Mouse (Mus musculus) myocyte (in vitro differentiated cells): ENCODE data around the gene Scpep1. TPM values are rescaled to one million over a fixed set of nuclear protein-coding genes. Genes with fewer than 3 reads are reported as not detected.
"Not testable (repeated sequence)": the region's sequence is repeated elsewhere in the genome, so short reads cannot be mapped to it uniquely, and the experiment has no call there.

ENCODE experiments used
- H3K27me3 ChIP-seq: one replicate; pipeline ENCODE4 v1.6.1; 2011; ENCODE audit not compliant: control insufficient read depth, insufficient read depth, insufficient read length
- H3K36me3 ChIP-seq: one replicate; pipeline ENCODE4 v1.6.1; 2011; ENCODE audit not compliant: control insufficient read depth, insufficient read depth
- H3K4me2 ChIP-seq: one replicate; pipeline ENCODE4 v1.6.1; 2011; ENCODE audit warnings: low read depth, control low read depth
- H3K4me3 ChIP-seq: one replicate; pipeline ENCODE4 v1.5.1; 2011; ENCODE audit warnings: mild to moderate bottlenecking, control low read depth, moderate library complexity
- H3K79me2 ChIP-seq: one replicate; pipeline ENCODE4 v1.6.1; 2011; ENCODE audit not compliant: control insufficient read depth, insufficient read depth
- H3ac ChIP-seq: one replicate; pipeline ENCODE4 v1.6.1; 2011; ENCODE audit not compliant: control insufficient read depth, insufficient read length
- CEBPB ChIP-seq: IDR thresholded peaks from 2 replicates; pipeline ENCODE4 v1.6.1; 2011; ENCODE audit warnings: mild to moderate bottlenecking, moderate library complexity; ENCODE audit not compliant: poor library complexity, insufficient read depth, severe bottlenecking
- E2F4 ChIP-seq: IDR thresholded peaks from one replicate; pipeline ENCODE4 v1.6.1; 2011; ENCODE audit warnings: mild to moderate bottlenecking, control low read depth, moderate library complexity; ENCODE audit not compliant: insufficient read depth
- MAX ChIP-seq: IDR thresholded peaks from one replicate; pipeline ENCODE4 v1.6.1; 2011; ENCODE audit warnings: low read depth, mild to moderate bottlenecking, control low read depth
- MYOD1 ChIP-seq, 3 experiments: IDR thresholded peaks; one replicate each; pipeline ENCODE4 v1.6.1; 2011; ENCODE audit warnings: control low read depth in 2 of 3, low read depth in 2 of 3, mild to moderate bottlenecking in 2 of 3, moderate library complexity in 1 of 3; ENCODE audit not compliant: insufficient read length in 2 of 3, control insufficient read depth in 1 of 3
- MYOG ChIP-seq, 3 experiments: IDR thresholded peaks; one replicate each; pipeline ENCODE4 v1.6.1; 2011; ENCODE audit warnings: control low read depth in 2 of 3, low read depth in 2 of 3, mild to moderate bottlenecking in 2 of 3; ENCODE audit not compliant: insufficient read length in 2 of 3, control insufficient read depth in 1 of 3, insufficient read depth in 1 of 3
- POLR2A ChIP-seq: IDR thresholded peaks from one replicate; pipeline ENCODE4 v1.6.1; 2011; ENCODE audit warnings: low read depth, mild to moderate bottlenecking, control low read depth, moderate library complexity; ENCODE audit not compliant: insufficient read length
- POLR2AphosphoS2 ChIP-seq: IDR thresholded peaks from one replicate; pipeline ENCODE4 v1.6.1; 2011; ENCODE audit warnings: low read depth, control low read depth; ENCODE audit not compliant: insufficient read length
- REST ChIP-seq: IDR thresholded peaks from one replicate; pipeline ENCODE4 v1.6.1; 2011; ENCODE audit warnings: mild to moderate bottlenecking, control low read depth, moderate library complexity; ENCODE audit not compliant: insufficient read depth, insufficient read length
- SRF ChIP-seq: IDR thresholded peaks from one replicate; pipeline ENCODE4 v1.6.1; 2011; ENCODE audit warnings: low read depth; ENCODE audit not compliant: control insufficient read depth, insufficient read length
- TCF12 ChIP-seq: IDR thresholded peaks from one replicate; pipeline ENCODE4 v1.6.1; 2011; ENCODE audit warnings: mild to moderate bottlenecking, control low read depth; ENCODE audit not compliant: poor library complexity, insufficient read depth, severe bottlenecking
- TCF3 ChIP-seq: IDR thresholded peaks from one replicate; pipeline ENCODE4 v1.6.1; 2011; ENCODE audit warnings: low read depth, control low read depth; ENCODE audit not compliant: insufficient read length
- USF1 ChIP-seq: IDR thresholded peaks from one replicate; pipeline ENCODE4 v1.6.1; 2011; ENCODE audit warnings: low read depth, mild to moderate bottlenecking, control low read depth, moderate library complexity
- polyA plus RNA-seq: library from polyadenylated mRNA; unstranded; fragments of >200 nt; fragmentation: generic; extraction: Trizol; gene quantifications from one replicate; pipeline ENCODE4 v1.2.1, GENCODE M21; 2012; ENCODE audit warnings: missing spikeins

Scpep1 gene
- polyA plus RNA-seq, 1 experiment = 172 TPM

GRCm38 (mm10) chr11:88902762-88903161 is 52.5 kb downstream of the Scpep1 start:
- Histone ChIP-seq H3K4me3 (no peak overlapping the region), H3K79me2 (no peaks in the 10 kb centered on the region), H3K4me2 (no peak overlapping the region), H3ac (no peak overlapping the region), H3K27me3 (no peaks in the 10 kb centered on the region), H3K36me3 (no peaks in the 10 kb centered on the region)
- no peak for TF ChIP-seq REST
- TF ChIP-seq TCF12 = peak; percentile 39
- no peak for TF ChIP-seq USF1
- no peak for TF ChIP-seq MAX
- TF ChIP-seq SRF = no peak
- peak in 2 of 3 experiments; percentile 60 to 80 for TF ChIP-seq MYOG (IDR thresholded peaks at IDR 0.05; ENCODE audit: control insufficient read depth in 1 of 3, insufficient read depth in 1 of 3, insufficient read length in 2 of 3, low read depth in 2 of 3)
- TF ChIP-seq E2F4 = no peak
- no peak for TF ChIP-seq TCF3
- TF ChIP-seq POLR2A = no peak
- peak in 2 of 3 experiments; percentile 18 to 70 for TF ChIP-seq MYOD1 (IDR thresholded peaks at IDR 0.05; ENCODE audit: control insufficient read depth in 1 of 3, insufficient read length in 2 of 3, low read depth in 2 of 3)
- TF ChIP-seq POLR2AphosphoS2 = no peak
- no peak for TF ChIP-seq CEBPB

DNA sequence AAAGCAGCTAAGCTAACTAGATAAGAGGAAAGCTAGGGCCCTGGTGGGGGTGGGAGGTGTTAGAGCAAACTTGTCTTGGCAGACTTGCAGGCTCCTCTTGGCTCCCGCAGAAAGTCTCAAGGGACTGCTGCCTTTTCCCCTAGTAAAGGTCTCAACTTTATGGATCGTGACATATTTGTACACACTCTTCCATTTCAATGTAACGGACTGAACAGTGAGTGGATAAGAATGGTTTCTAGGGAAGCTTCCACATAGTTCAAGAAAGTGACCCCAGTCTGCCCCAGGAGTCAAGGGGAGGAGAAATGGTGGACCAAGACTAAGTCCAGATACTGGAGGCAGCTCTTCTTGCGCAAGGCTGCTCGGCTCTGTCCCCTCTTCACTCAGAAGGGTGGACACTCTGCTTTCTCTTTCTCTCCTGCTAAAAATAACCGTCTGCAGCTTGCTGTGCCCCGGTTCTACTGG is 53.9 kb downstream of the Scpep1 start:
- H3K4me3 ChIP-seq = no peak overlapping the region
- no peak for TF ChIP-seq MYOD1 (IDR thresholded peaks at IDR 0.05; ENCODE audit: control insufficient read depth in 1 of 3, insufficient read length in 2 of 3, low read depth in 2 of 3)
- TF ChIP-seq CEBPB = peak; percentile 53; the same call in 1 of the 2 replicates
- H3K4me2 ChIP-seq = no peak overlapping the region
- no peaks in the 10 kb centered on the region for H3K27me3 ChIP-seq
- H3ac ChIP-seq = no peak overlapping the region
- H3K79me2 ChIP-seq = no peaks in the 10 kb centered on the region
- H3K36me3 ChIP-seq = no peaks in the 10 kb centered on the region

DNA sequence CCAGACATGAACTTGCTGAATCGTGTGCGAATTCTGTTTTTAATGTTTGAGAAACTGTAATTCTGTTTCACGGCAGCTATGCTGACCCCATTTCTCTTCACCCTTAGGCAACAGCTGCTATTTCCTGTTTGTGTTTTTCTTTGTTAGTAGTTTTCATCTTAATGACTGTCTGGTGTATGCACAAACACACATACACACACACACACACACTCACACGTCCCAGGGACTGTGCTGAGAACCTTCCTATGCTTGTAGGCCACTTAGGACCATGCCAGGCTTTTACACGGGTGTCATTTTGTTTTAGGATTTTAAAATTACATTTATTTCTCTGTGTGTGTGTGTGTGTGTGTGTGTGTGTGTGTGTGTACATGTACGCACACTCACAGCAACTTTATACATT is 55.7 kb downstream of the Scpep1 start:
- Histone ChIP-seq H3K79me2 (no peaks in the 10 kb centered on the region), H3K4me3 (no peak overlapping the region), H3K27me3 (no peaks in the 10 kb centered on the region), H3K4me2 (no peak overlapping the region), H3ac (no peak overlapping the region), H3K36me3 (no peaks in the 10 kb centered on the region)
- TF ChIP-seq TCF3 (no peak), SRF (no peak), MYOD1 (IDR thresholded peaks at IDR 0.05; ENCODE audit: control insufficient read depth in 1 of 3, insufficient read length in 2 of 3, low read depth in 2 of 3) (no peak), TCF12 (no peak), USF1 (no peak), CEBPB (no peak), POLR2A (no peak), MYOG (IDR thresholded peaks at IDR 0.05; ENCODE audit: control insufficient read depth in 1 of 3, insufficient read depth in 1 of 3, insufficient read length in 2 of 3, low read depth in 2 of 3) (no peak), E2F4 (no peak), REST (no peak), POLR2AphosphoS2 (no peak)

GRCm38 (mm10) chr11:88898380-88898763 is 56.9 kb downstream of the Scpep1 start:
- no peaks in the 10 kb centered on the region for H3K79me2 ChIP-seq
- H3K27me3 ChIP-seq = no peaks in the 10 kb centered on the region
- no peak overlapping the region for H3ac ChIP-seq
- no peak overlapping the region for H3K4me2 ChIP-seq
- TF ChIP-seq CEBPB (0 out of 2 replicates have a peak, but pooled peaks have one; percentile 11), TCF12 (no peak)
- no peak overlapping the region for H3K4me3 ChIP-seq
- H3K36me3 ChIP-seq = no peaks in the 10 kb centered on the region

DNA sequence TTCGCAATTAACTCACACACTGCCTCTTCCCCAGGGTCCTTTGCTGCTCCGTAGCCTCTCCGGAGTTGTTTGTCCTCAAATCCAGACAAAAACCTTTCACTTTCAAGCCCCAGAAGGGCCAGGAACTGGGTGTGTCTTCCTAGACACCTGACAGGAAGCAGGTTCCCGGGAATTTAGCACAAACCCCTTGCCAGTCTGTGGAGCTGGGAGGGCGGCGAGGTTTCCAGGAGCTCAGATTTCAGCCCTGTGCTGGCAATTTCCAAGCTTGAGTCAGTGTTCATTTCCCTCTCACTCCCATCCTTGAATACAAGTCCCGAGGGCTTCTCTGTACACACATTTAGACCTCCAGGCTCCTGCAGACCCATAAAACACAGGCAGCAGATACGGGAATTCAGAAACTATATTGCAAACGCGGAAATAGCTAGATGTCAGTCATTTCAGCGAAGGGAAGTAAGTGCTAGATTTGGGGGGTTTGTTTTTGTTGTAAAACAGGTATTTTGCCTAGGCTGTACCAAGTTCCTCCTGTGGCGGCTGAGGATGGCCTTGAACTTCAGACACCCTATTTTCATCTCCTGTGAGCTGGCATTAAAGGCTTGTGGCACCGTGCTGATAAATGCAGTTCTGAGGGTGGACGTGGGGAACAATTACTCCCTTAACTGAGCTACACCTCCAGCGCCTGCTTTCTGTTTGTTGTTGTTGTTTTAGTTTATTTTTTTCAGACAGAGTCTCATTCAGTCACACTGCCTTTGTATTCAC is 57.5 kb downstream of the Scpep1 start:
- Histone ChIP-seq H3K27me3 (no peaks in the 10 kb centered on the region), H3K4me3 (no peak overlapping the region), H3ac (no peak overlapping the region), H3K4me2 (peak overlapping the region; percentile 24), H3K79me2 (no peaks in the 10 kb centered on the region), H3K36me3 (no peaks in the 10 kb centered on the region)
- TF ChIP-seq CEBPB = no peak

GRCm38 (mm10) chr11:88895800-88896232 is 59.4 kb downstream of the Scpep1 start:
- H3K4me3 ChIP-seq, H3K79me2 ChIP-seq, H3K36me3 ChIP-seq, H3K4me2 ChIP-seq, H3ac ChIP-seq, H3K27me3 ChIP-seq: not testable (repeated sequence)

DNA sequence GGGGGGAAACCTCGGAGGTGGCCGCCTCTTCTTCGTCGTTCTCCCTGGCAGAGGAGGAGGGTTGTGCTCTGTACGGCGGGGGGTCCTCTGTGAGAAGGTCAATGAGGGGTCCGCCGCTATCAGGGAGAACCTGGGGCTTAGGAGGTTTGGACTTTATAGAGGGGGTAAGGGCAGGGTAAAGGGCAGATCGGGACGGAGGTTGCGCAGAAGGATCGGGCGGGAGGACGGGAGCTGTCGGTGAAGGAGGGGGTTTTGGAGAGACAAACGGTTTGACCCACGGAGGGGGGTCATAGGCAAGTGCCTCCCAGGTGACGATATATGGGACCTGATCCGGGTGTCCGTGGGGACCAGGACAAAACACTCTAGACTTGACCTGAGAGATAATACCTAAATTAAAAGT is 60.0 kb downstream of the Scpep1 start:
- H3K36me3 ChIP-seq, H3K4me3 ChIP-seq, H3K79me2 ChIP-seq, H3K4me2 ChIP-seq, H3K27me3 ChIP-seq, H3ac ChIP-seq: not testable (repeated sequence)

DNA sequence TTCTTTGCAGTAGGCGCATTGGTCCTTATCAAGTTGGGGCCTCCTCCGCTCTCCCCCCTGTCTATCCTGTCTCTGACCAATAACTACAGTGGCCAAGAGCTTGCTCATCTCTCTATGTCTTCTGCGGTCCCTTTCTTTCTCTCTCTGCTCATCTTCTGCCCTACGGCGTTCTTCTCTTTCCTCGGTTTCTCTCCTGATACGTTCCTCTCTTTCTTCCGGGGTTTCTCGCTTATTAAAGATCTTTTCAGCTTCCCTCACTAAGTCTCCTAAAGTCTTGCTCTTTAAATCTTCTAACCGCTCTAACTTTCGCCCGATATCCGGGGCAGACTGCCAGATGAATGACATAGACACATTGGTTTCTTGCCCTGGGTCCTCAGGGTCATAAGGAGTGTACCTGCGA is 61.0 kb downstream of the Scpep1 start:
- H3ac ChIP-seq, H3K4me2 ChIP-seq, H3K27me3 ChIP-seq, H3K4me3 ChIP-seq, H3K79me2 ChIP-seq, H3K36me3 ChIP-seq: not testable (repeated sequence)

- not testable (repeated sequence) for H3K27me3 ChIP-seq, H3ac ChIP-seq, H3K79me2 ChIP-seq, H3K4me2 ChIP-seq, H3K36me3 ChIP-seq, H3K4me3 ChIP-seq
These were observed 61.8 kb downstream of the Scpep1 start for GRCm38 (mm10) chr11:88893501-88893900.
